Mouse (Mus musculus) layer of hippocampus, postnatal 14 days (tissue): ENCODE data around the gene Ahnak. TPM values are rescaled to one million over a fixed set of nuclear protein-coding genes. Genes with fewer than 3 reads are reported as not detected.
A peak's percentile ranks its signal among the peaks of the same experiment; 100 is the strongest.
"Not testable (repeated sequence)": the region's sequence is repeated elsewhere in the genome, so short reads cannot be mapped to it uniquely, and the experiment has no call there.

Experiments used
- DNase-seq, 2 experiments: peaks; one replicate each; pipeline ENCODE4 v3.0.0; 2021 to 2022; ENCODE audit warnings: low spot score in 2 of 2, mixed read lengths in 1 of 2
- total RNA-seq, 2 experiments: library from RNA; stranded (reverse); gene quantifications; 2 replicates each; pipeline ENCODE4 v1.2.3; 2021

Ahnak gene
- total RNA-seq, 2 experiments from 2014 or later, result 20.7 to 22.5 TPM

DNA sequence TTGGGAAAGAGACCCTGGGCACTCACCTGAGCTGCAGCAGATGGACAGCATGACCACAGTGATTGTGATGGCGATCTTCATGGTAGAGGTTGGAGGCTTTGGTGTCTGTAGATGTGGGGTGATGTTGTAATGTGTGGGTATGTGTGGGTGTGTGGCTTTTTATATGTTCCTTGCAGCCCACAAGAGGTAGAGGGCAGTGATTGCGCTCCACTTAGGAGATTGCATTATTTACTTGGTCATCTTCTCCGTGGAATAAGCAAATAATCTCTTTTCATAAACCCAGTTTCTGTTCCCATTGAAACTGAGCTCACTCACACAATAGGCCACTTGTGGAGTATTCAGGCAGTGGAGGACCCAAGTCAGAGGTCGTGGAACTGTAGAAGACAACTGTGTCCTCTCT is 98.7 kb downstream of the Ahnak start, which contains the start of gene Scgb1a1:
TSS of gene Scgb1a1 (minus strand) at position 138 of the 400 bp plus-strand sequence.
- no peak for DNase-seq

DNA sequence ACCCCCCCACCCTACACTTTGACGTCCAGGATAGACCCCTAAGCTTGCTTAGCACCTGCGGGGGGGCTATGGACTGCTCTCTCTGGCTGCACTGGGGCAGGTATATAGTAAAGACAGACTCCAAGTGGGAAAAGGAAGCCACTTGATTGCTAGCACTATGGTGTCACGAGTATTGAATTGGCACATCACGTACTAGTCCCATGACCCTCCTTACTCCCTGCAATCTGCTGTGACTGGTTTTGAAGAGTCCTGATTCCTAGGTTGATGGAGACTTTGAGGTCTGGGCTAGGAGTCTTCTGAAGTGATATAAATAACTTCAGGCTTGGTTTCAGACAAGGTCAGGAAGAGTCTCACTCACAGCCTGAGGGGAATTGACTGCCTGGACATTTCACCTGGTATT is 101.1 kb downstream of the Ahnak start:
- DNase-seq, result no peak

DNA sequence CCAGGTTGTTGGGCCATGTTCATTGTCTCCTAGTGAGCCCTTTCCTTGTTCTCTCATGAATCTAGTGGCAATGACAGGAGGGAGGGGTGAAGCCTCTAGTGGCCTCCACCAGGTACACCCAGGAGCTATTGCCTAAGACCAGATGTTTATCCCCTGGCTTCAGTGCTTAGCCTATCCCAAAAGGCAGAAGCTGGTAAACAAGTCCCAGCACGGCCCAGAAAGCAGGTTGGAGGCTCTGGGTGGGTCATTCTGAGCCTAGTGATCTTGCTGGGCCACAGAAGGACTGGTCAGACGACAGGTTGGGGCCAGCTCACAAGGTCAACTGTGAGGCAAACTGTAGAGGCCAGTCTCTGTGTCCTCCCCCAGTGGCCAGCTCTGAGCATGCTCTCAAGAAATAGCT is 101.6 kb downstream of the Ahnak start:
- DNase-seq, result no peak

DNA sequence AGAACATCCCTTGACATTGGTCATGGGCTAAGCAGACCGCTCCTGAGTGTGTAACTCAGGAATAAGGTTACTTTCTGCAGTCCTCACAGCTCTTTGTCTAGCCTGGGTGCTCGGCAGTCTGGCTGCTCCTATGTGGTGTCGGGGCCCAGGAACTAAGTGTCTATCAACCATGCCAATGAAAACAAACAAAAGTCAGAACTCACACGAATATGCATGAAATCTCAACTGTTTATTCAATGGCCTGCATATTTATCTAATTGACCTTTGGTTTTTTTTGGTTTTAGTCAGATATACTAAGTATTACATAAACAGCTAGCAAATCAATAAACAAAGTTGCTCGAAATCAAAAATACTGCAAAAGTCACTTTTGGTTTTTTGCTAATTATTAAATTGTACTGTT is 106.0 kb downstream of the Ahnak start:
- no peak for DNase-seq

DNA sequence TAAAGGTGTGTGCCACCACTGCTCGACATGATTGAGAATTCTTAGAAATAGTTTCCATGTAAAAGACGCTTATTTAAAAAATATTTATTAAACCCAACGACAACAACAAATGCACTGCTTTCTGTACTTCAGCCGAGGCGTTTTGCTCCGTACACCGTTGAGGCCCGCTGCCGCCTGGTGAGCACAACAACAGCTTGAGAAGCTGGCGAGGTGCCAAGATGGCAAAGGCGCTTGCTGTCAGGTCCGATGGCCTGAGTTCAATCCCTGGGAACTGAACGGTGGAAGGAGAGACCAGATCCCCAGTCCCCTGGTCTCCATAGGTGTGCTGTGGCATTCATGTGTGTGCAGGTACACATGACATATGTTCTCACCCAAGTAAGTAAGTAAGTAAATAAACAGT is 108.4 kb downstream of the Ahnak start:
- DNase-seq, result no peak

DNA sequence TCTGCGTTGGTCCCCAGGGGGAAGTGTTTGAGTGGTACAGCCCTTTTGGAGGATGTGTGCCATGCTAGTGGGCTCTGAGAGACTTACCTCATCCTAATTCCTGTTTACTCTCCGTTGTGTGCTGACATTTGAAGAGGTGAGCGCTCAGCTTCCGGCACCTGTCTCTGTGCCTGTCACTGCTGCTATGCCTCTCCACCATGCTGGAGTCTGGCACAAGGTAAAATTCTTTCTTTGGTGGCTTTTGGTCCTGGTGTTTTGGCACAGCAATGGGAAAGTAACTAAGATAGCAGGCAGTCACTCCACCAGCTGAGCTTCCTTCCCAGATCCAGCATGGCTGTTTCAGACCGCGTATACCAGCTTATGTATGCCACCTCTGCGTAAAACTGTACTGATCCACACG is 110.7 kb downstream of the Ahnak start:
- no peak for DNase-seq

DNA sequence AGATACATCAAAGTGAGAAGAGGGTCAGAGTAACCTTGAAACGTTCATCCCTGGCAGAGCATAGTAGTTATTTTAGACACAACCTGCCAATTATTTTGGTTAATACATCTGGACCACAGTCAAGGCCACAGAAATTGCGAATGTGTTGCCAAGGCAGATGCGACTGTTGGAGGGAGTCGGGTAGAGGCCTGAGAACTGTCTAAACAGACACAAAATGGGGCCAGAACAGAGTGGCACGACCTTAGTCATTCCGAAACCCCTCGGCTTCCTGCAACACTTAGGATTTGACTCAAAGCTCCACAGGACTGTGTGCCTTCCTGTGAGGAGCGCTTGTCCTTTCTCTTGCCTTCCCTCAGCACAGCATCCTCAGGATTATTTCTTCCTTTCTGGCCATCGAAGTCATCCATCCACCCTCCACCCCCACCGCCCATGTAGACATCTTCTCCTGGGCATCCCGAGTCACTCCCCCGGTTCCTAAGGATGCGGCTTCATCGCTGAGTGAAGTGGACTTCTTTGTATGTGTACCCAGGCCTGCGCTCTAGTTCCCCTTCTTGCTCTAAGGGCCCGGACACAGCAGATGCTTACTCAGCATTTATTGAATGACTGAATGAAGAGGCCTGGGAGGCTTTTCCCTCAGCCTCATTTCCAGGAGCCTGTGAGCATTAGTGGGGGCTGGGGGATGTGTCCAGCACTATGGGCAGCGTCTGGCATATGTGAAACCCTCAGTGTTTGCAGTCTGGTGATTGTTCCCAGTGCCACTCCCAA is 111.4 kb downstream of the Ahnak start:
- no peak for DNase-seq

DNA sequence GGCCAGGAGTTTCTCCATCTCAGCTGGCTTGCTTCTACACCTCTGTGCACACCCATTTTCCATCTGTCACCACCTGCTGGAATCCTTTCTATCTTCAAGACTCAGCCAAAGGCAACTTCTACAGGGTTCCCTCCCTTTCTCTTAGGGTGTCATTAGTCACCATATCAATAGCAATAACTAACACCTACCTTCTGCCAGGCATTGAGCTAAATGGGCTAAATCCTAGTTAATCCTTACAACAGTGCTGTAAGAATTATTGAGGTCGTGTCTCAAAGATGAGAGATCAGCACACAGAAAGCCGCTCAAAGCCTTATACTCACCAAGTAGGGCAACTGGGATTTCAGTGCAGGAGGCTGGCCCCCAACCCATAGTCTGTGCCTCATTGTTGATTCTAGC is 112.0 kb downstream of the Ahnak start:
- DNase-seq, result no peak

DNA sequence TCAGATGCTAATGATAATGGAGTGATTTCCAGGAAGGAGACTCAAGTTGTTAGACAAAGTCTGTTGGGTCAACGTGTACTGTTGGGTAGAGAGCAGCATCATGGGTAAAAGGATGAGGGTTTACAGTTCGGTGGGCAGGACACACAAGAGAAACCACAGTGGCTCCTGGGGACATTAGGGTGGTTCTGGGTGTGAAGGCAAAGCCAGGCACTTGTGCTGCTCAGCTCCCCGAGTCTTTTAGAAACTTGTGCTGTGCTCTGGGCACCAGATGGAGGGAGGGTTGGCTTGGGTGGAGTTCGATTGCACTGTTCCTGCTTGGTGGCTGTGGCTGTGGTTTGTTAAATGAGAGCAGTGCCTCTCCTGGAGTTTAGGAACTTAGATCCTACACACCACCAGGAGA is 114.9 kb downstream of the Ahnak start:
- no peak for DNase-seq

DNA sequence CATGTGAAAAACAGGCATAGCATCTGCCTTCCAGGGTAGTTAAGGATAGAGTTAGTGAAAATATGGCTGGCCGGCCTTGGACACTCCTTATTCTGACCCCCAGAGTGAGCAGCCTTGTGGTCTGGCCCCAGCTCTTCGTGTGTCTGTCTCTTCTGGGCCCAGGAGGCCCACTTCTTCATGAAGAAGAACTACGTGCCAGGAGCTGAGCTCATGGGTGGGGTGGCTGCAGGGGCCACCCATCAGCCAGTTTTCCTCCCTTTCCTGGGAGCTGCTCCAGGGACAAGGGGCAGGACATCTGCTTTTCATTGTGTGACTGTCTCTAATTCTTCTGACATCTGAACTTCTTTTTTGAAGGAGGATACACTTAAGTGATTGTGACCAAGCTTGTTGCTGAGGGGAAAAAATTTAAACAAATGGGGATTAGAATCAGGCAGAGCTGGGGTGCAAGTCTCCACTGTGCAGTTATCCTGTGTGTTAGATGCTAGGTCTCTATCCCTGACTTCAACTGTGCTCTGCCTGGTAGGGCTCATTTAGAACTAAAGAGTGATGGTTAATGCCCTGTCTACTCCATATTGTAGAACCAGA is 116.1 kb downstream of the Ahnak start:
- DNase-seq, result no peak

DNA sequence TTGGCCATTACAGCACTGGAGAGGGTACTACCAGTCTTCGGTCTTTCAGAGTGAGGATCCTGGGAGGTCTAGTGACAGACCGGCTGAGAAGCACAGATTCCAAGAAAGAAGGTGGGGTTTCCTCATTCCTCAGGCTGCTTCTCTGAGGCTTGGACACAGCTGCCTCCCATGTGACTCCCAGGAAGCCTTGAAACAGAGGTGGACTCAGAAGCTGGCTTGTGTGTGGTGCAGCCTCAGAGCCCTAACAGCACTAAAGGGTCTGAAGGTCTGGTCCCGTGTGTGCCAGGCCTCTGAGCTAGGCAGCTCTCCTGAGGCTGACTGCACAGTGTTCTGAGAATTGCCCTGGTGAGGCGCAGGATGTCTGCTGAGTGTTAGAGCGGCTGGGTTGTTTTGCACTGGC is 117.0 kb downstream of the Ahnak start:
- no peak for DNase-seq

DNA sequence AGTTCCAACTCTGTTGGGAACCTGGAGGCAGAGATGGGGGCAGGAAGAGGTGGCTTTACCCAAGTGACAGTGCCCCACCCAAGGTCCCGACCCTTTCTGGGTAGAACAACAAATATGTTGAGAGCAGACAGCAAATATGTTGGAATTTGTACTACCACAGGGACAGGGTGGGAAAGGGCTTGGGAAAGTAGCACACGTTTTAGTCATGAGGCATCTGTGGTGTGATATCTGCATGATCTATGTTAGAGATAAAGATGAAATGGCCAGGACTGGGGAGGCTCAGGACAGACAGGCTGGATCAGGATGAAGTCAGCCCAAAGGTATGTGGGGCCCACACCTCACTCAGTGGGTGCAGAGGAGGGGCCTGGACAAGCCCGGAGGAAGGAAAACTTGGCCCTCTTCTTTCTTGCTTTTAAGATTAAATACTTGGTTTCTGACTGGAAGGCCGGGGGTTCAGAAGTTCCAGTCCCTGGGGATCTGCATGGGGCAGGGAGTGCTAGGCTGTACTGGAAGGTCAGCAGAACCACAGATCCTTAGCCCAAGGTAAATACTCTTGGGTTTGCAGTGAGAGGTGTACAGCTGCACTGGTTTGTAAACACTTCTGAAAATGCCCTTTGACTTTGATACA is 117.8 kb downstream of the Ahnak start:
- DNase-seq, result no peak

DNA sequence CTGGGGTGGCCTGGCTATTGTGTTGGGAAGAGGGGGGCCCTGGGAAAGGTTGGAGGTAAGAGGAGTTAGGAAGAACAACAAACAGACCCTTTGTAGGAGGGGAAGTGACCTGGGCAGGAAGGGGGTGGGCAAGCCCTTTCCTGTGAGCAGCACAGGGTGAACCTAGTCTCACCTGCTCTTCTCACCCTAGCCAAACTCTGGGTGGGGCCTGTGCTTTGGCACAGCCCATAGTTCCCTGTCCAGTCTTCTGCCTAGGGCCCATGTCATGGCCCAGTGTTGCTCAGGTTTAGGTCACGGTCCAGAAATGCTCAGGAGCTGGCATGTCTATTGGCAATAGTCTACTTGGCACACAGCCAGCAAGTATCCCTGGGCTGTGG is 118.3 kb downstream of the Ahnak start:
- no peak for DNase-seq

DNA sequence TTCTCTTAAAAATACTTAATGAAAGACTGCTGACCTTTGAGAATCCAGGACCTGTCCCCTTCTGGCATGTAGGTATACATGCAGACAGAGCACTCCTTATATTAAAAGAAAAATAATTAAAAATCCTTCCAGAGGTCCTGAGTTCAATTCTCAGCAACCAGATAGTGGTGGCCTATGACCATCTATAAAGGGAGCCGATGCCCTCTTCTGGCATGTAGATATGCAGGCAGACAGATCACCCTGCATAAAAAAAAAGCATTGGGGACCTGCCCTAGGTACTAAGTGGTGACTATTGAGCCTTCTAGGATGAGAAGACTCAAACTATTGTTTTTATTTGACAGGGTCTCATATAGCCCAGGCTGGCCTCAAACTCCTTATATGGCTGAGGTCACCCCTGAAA is 119.5 kb downstream of the Ahnak start:
- DNase-seq, result no peak

DNA sequence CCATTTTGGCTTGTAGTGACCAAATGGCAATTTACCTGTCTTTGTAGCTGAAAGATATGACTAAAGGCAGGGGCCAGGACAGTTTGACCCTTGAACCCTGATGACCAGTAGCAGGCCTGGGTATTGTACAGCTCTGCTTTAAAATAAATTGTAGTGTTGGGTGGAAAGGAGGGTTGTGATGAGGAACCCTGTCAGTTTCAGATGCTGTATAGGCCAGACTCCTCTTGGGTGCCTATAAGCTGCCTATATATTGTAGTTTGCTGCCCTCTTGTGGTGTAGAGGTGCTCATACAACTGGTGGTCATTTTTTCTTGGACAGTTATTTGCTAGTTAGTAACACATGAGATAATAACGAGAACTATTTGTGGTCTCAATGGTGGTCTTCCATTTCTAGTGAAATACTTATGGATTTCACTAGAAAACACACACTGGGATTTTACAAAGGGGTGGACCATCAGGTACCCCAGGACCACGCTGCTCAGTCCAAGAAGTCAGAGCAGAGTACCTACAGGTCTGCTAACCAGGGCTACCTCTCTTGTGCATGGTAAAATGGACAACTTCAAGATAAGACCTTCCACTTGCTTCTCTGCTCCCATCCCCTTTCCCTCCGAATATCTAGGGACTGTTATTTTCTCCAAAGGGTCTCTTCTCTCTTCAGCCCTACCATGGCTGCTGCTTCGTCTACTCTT is 121.2 kb downstream of the Ahnak start:
- peak; percentile 31 to 72 for DNase-seq

DNA sequence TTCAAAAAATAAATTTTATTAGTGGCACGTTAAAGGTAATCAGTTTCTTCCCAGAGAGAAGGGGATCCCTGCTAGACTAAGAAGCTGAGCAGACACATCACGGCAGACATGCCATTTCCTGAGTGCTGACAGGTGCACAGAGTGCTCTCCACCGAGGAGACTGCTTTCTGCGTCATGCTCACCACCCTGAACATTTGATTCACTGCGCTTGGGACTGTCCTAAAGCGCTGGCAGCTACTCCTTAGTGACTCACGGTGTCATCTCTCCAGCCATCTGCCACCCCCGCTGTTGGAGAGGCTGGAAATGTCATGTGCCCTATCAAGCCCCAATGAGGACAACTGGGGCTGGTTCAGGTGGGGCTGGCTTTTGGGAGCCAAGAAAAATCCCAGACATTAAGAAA is 123.0 kb downstream of the Ahnak start:
- no peak for DNase-seq

DNA sequence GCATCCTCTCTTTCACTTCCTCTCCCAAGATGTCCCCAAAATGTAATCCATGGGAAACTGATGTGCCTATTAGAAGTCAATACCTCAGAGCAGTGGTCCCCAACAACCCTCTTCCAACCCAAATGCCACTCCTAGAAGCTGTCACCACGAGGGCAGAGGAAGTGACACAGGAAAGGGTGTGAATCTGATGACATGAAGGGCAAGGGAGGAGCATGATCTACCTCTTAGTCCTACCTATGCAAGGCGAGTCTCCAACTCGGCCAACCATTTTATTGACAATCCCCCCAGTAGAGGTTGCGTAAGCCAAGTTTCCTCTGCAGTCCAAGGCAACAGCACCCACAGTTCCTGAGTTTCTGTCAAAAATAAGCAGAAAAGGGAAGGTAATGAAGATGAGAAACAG is 127.2 kb downstream of the Ahnak start:
- no peak for DNase-seq

DNA sequence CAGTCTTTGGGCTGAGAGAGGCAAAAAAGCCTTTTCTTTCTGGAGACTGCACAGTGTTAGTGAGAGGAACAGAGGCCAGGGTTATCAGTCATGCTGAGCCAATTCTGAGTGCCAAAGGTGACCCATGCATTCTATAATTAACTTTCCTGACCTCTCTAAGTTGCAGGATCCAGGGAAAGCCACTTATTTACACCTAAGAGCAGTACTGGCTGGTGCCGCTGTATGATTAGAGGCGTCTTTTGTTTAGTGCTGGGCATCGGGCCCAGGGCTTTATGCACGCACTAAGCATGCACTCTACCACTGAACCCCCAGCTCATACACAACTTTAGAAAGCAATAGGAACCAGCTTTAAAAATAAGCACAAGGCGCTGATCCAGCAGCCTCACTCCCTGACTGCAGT is 128.2 kb downstream of the Ahnak start:
- no peak for DNase-seq

DNA sequence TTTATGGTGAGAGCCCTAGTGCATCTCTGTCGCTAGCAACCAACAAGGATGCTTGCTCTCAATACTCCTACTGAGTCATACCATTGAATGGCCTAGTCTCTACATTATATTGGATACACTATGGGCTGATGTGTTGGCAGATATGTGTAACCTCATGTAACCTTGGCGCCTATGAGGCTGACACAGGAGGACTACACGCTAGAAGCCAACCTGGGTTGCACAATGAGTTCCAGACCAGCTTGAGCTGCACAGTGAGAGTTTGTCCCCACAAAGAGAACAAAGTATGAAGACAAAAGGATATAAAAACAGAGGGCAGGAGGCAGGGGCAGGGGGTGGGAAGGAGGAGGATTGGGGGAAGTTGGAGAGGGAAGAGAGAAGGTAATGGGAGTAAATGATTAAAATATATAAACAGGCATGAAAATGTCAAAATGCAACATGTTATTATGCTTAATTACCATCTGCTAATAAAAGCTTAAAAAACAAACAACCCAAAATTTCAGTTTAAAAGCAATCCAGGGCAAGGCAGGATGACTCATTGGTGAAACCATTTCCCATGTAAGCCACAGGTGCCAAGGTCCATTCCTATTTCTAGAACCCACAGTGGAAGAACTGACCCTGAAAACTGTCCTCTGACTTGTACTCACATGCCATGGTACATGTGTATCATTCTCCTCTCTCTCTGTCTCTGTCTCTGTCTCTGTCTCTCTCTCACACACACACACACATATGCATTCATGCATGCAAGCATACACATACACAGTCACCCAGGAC is 130.8 kb downstream of the Ahnak start:
- DNase-seq, result no peak

DNA sequence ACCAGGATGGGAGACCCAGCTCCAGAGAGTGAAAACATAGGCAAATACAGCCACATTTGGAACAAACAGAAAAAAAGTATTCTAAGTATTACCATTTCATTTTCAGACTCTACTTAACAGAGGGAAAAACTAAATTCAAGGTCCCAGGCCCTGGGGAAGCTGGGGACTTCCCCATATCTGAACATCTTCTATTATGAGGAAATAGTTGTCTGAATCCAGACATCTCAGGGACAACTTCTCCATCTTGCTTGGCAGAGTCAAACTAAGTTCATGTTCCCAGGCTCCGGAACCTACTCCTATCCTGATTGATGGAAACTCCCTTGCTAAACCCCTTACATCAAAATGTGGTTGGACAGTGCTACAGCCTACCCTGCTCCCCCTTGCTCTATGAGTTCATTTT is 133.3 kb downstream of the Ahnak start:
- DNase-seq, result no peak

DNA sequence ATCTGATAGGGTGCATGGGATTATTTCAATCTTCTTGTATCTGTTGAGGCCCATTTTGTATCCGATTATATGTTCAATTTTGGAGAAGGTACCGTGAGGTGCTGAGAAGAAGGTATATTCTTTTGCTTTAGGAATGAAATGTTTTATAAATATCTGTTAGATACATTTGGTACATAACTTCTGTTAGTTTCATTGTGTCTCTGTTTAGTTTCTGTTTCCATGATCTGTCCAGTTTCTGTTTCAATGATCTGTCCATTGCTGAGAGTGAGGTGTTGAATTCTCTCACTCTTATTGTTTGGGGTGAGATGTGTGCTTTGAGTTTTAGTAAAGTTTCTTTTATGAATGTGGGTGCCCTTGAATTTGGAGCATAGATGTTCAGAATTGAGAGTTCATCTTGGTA is 134.9 kb downstream of the Ahnak start:
- DNase-seq, result not testable (repeated sequence)
